Mouse (Mus musculus) forebrain, embryonic 15.5 days (tissue): ENCODE results near the gene Lgals4. TPM values are rescaled to one million over a fixed set of nuclear protein-coding genes. Genes with fewer than 3 reads are reported as not detected.
"Not testable (repeated sequence)": the region's sequence is repeated elsewhere in the genome, so short reads cannot be mapped to it uniquely, and the experiment has no call there.

ENCODE experiments used
- ATAC-seq: fragments of 200-750 bp; cut with Nextera tagmentation; replicated peaks from 2 replicates; pipeline ENCODE4 v1.8.0; 2017; ENCODE audit warnings: mild to moderate bottlenecking, moderate TSS enrichment, moderate library complexity
- H3K27ac ChIP-seq: fragments of 300-500 bp; sonication (generic); replicated peaks from 2 replicates; pipeline ENCODE4 v1.5.1; 2015; ENCODE audit warnings: mild to moderate bottlenecking, inconsistent platforms
- H3K27me3 ChIP-seq: fragments of 300-500 bp; sonication (generic); 2 replicates; pipeline ENCODE4 v1.6.1; 2015; ENCODE audit warnings: inconsistent platforms
- H3K36me3 ChIP-seq: fragments of 300-500 bp; sonication (generic); 2 replicates; pipeline ENCODE4 v1.6.1; 2015; ENCODE audit warnings: mild to moderate bottlenecking, inconsistent platforms
- H3K4me1 ChIP-seq: fragments of 300-500 bp; sonication (generic); 2 replicates; pipeline ENCODE4 v1.6.1; 2015; ENCODE audit warnings: inconsistent platforms
- H3K4me2 ChIP-seq: fragments of 300-500 bp; sonication (generic); replicated peaks from 2 replicates; pipeline ENCODE4 v1.6.1; 2015; ENCODE audit warnings: mild to moderate bottlenecking, inconsistent platforms
- H3K4me3 ChIP-seq: fragments of 300-500 bp; sonication (generic); 2 replicates; pipeline ENCODE4 v1.5.1; 2015; ENCODE audit warnings: mild to moderate bottlenecking, inconsistent platforms
- H3K9ac ChIP-seq: fragments of 300-500 bp; sonication (generic); replicated peaks from 2 replicates; pipeline ENCODE4 v1.6.1; 2015; ENCODE audit warnings: mild to moderate bottlenecking, inconsistent platforms
- H3K9me3 ChIP-seq: fragments of 300-500 bp; sonication (generic); 2 replicates; pipeline ENCODE4 v1.6.1; 2016; ENCODE audit warnings: inconsistent platforms
- WGBS: fragments of 180-500 bp; shearing (Covaris S2); methylation state at CpG from one replicate; pipeline ENCODE4 v1.1.7; 2015; ENCODE audit warnings: mixed read lengths; 5-methylcytosine and 5-hydroxymethylcytosine counted together
- polyA plus RNA-seq: library from polyadenylated mRNA; unstranded; fragments of >200 nt; fragmentation: Nextera tagmentation; extraction: Ambion mirVana; gene quantifications from 2 replicates; pipeline ENCODE4 v1.2.1, GENCODE M21; 2015

Lgals4 gene
- polyA plus RNA-seq, 1 experiment from 2014 or later, result 4.9 TPM

DNA sequence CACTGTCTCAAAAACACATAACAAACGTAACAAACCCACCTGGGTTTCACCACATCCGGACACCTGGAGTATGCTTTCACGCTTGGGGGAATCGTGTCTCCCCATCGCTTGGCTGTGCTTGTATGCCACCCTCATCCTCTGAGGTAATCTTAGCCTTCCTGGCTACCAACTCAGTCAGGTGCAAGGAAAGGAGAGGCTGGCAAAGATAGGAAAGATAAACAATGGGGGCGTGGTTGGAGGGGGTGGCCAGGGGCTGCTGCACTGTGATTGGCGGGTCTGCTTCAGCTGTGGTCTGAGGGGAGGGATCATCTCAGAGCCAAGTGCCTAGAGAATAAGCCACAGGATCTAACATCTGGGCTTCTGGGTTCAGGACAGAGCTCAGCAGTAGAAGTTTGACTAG, 46.0 kb downstream of the Lgals4 start:
- 75% methylated on average over 7 of the region's 7 CpGs for WGBS
- no peak for ATAC-seq
- Histone ChIP-seq H3K9ac (no peak overlapping the region), H3K36me3 (no peaks in the 10 kb centered on the region), H3K27ac (no peak overlapping the region), H3K4me2 (no peak overlapping the region), H3K4me1 (no peaks in the 10 kb centered on the region), H3K9me3 (no peaks in the 10 kb centered on the region), H3K27me3 (no peaks in the 10 kb centered on the region), H3K4me3 (no peak overlapping the region)

DNA sequence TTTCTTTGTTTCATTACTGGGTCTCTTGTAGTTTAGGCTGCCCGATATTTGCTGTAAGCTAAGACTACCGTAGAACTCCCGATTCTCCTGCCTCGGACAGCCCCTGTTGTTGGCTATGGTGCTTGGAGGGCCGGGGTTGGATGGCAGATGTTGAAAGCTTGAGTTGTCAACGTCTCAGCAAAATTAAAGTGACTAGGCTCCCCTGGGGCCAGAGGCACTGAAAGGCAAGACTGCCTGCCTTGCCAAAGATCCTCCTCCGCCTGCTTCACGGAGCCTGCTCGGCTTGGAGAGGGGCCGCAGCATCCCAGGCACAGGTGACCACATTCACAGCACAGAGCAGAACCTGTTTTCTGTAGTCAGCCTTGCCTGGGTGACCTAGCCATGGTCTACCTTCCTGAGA, 46.9 kb downstream of the Lgals4 start:
- no peaks in the 10 kb centered on the region for H3K4me1 ChIP-seq
- H3K27ac ChIP-seq, result no peak overlapping the region
- H3K27me3 ChIP-seq, result no peaks in the 10 kb centered on the region
- H3K9ac ChIP-seq, result no peak overlapping the region
- H3K36me3 ChIP-seq, result no peaks in the 10 kb centered on the region
- no peaks in the 10 kb centered on the region for H3K9me3 ChIP-seq
- no peak overlapping the region for H3K4me3 ChIP-seq
- WGBS, result 74% methylated on average over 10 of the region's 10 CpGs
- H3K4me2 ChIP-seq, result no peak overlapping the region
- ATAC-seq, result no peak

DNA sequence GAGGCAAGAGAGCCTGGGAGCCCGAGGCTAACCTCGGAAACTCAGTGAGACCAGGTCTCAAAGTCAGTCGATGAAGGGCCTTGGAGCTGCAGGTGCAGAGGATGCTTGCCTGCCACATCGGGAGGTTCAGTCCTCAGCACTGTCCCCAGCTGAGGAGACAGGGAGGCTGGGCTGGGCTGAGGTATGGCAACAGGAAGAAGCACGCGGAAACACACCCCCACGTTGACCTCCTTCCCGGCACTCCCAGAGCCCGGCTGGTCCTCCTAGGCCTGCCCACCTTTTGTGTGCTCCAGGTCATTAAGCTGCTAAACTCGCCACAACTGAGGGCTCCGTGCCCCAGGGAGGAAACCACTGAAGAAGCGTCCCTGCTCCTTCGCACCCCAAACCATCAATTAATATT, 47.5 kb downstream of the Lgals4 start, which contains the start of gene Capn12:
Gene Capn12, plus strand, starts transcription at position 224 of the 400 bp plus-strand sequence.
- Histone ChIP-seq H3K27me3 (no peaks in the 10 kb centered on the region), H3K36me3 (no peaks in the 10 kb centered on the region), H3K9ac (no peak within 1 kb of the TSS), H3K4me1 (no peaks in the 10 kb centered on the region), H3K27ac (no peak within 1 kb of the TSS), H3K4me2 (no peak within 1 kb of the TSS), H3K4me3 (no peak within 1 kb of the TSS), H3K9me3 (no peaks in the 10 kb centered on the region)
- no peak for ATAC-seq
- WGBS, result 35% methylated on average over 13 of the region's 13 CpGs

DNA sequence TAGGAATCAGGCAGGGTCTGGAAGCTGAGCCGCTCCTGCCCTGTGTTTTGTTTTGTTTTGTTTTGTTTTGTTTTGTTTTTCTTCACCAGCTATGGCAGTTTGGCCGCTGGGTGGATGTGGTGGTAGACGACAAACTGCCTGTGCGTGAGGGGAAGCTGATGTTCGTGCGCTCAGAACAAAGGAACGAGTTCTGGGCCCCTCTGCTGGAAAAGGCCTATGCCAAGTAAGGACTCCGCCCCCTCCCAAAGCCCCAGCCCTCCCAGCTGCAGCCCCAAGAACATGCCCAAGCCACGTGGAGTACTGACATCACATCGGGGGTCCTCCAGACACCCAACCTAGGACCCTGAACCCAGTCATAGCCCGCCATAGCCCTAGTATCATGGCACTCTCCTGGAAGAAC, 49.4 kb downstream of the Lgals4 start:
- no peak overlapping the region for H3K27ac ChIP-seq
- H3K9me3 ChIP-seq, result no peaks in the 10 kb centered on the region
- no peaks in the 10 kb centered on the region for H3K36me3 ChIP-seq
- H3K4me2 ChIP-seq, result no peak overlapping the region
- ATAC-seq, result no peak
- 75% methylated on average over 11 of the region's 11 CpGs for WGBS
- no peak overlapping the region for H3K4me3 ChIP-seq
- H3K4me1 ChIP-seq, result no peaks in the 10 kb centered on the region
- H3K27me3 ChIP-seq, result peaks cover 16% of the 10 kb centered on the region
- H3K9ac ChIP-seq, result no peak overlapping the region

DNA sequence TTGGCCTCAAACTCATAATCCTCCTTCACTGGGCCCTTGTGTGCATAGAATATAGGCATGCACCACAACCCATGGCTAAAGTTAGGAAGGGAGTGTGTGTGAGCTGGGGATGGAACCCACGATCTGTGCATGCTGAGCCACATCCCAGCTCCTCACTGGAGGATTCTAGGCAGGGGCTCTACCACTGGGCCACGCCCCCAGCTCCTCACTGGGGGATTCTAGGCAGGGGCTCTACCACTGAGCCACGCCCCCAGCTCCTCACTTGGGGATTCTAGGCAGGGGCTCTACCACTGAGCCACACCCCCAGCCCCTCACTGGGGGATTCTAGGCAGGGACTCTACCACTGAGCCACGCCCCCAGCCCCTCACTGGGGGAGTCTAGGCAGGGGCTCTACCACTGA, 50.0 kb downstream of the Lgals4 start:
- H3K36me3 ChIP-seq, ATAC-seq, H3K9me3 ChIP-seq, H3K9ac ChIP-seq, H3K4me2 ChIP-seq, H3K4me3 ChIP-seq, H3K4me1 ChIP-seq, H3K27ac ChIP-seq: not testable (repeated sequence)
- WGBS, result 94% methylated on average over 4 of the region's 4 CpGs
- peaks cover 23% of the 10 kb centered on the region for H3K27me3 ChIP-seq

DNA sequence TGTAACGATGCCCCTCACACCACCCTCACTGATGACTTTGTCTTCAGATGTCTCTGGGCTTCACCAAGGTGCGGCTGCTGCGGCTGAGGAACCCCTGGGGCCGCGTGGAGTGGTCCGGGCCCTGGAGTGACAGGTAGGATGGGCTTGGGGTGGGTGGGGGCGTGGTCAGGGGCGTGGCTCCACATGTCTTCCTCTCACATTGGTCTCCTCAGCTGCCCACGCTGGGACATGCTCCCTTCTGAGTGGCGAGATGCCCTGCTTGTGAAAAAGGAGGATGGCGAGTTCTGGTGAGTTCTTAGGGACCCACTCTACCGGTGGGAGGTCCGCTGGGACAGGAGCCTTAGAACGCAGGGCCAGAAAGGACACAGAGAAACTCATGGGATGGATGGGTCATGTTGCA, 52.8 kb downstream of the Lgals4 start:
- H3K9me3 ChIP-seq, result no peaks in the 10 kb centered on the region
- H3K9ac ChIP-seq, result no peak overlapping the region
- no peak overlapping the region for H3K4me2 ChIP-seq
- 21% methylated on average over 14 of the region's 14 CpGs for WGBS
- no peak overlapping the region for H3K27ac ChIP-seq
- H3K4me3 ChIP-seq, result no peak overlapping the region
- H3K36me3 ChIP-seq, result peaks cover 2% of the 10 kb centered on the region; the same call in 1 of the 2 replicates
- H3K4me1 ChIP-seq, result peaks cover 10% of the 10 kb centered on the region
- ATAC-seq, result no peak
- H3K27me3 ChIP-seq, result peaks cover 31% of the 10 kb centered on the region

DNA sequence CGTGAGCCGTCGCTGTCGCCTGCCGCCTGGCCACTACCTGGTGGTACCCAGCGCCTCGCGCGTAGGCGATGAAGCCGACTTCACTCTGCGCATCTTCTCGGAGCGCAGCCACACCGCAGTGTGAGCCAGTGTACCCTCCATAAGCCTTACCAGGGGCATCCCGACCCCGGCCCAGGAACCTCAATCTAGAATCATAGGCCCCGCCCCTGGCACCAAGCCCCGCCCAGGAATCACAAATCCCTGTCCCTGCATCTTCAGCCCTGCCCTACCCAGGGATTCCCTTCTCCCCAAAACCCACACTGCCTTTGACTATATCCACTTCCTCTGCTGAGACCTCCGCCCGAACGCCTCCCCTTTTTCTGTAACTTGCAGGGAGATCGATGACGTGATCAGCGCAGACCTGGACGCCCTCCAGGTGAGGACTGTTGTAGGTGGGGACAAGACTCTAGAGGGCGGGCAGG, 55.1 kb downstream of the Lgals4 start:
- Histone ChIP-seq H3K9me3 (no peaks in the 10 kb centered on the region), H3K27ac (no peak overlapping the region), H3K4me2 (peak overlapping the region; percentile 55), H3K27me3 (peaks cover 31% of the 10 kb centered on the region), H3K9ac (peak overlapping the region; percentile 28; the same call in 1 of the 2 replicates), H3K4me1 (peaks cover 10% of the 10 kb centered on the region), H3K4me3 (peak overlapping the region; percentile 41), H3K36me3 (peaks cover 19% of the 10 kb centered on the region)
- peak; percentile 50 for ATAC-seq
- WGBS, result 2% methylated on average over 27 of the region's 27 CpGs

Other genes with a start within 250 kb of the Lgals4 start
- gene Samd4b, start 235.7 kb upstream of the Lgals4 start, polyA plus RNA-seq, result 24.3 and 25.7 TPM in 2 replicates
- 28.9 and 30.0 TPM in 2 replicates for gene Pak4, start 235.7 kb upstream of the Lgals4 start, polyA plus RNA-seq
- gene Acp7, start 202.5 kb upstream of the Lgals4 start, polyA plus RNA-seq, result not detected in 2 replicates
- 6.3 TPM in 2 replicates for gene Fbxo27, start 141.0 kb upstream of the Lgals4 start, polyA plus RNA-seq
- 3.3 and 3.8 TPM in 2 replicates for gene Fbxo17, start 117.0 kb upstream of the Lgals4 start, polyA plus RNA-seq
- 109 and 113 TPM in 2 replicates for gene Mrps12, start 92.0 kb upstream of the Lgals4 start, polyA plus RNA-seq
- gene Sars2, start 91.9 kb upstream of the Lgals4 start, polyA plus RNA-seq, result 18.5 and 18.6 TPM in 2 replicates
- 0.27 TPM in 1 of 2 replicates, not detected in the other for gene Ccer2, start 77.7 kb upstream of the Lgals4 start, polyA plus RNA-seq
- gene Sirt2, start 67.1 kb upstream of the Lgals4 start, polyA plus RNA-seq, result 105 and 109 TPM in 2 replicates
- gene Nfkbib, start 66.3 kb upstream of the Lgals4 start, polyA plus RNA-seq, result 59.0 and 62.0 TPM in 2 replicates
- 1.8 and 2.5 TPM in 2 replicates for gene Rinl, start 44.9 kb upstream of the Lgals4 start, polyA plus RNA-seq
- 231 and 243 TPM in 2 replicates for gene Hnrnpl, start 25.3 kb upstream of the Lgals4 start, polyA plus RNA-seq
- gene Ech1, start 8.6 kb upstream of the Lgals4 start, polyA plus RNA-seq, result 85.2 and 86.5 TPM in 2 replicates
- 2.6 and 3.5 TPM in 2 replicates for gene Lgals7, start 30.0 kb downstream of the Lgals4 start, polyA plus RNA-seq
- 0.57 and 0.80 TPM in 2 replicates for gene Capn12, start 47.6 kb downstream of the Lgals4 start, polyA plus RNA-seq
- gene Actn4, start 128.5 kb downstream of the Lgals4 start, polyA plus RNA-seq, result 134 TPM in 2 replicates
- gene Eif3k, start 148.0 kb downstream of the Lgals4 start, polyA plus RNA-seq, result 303 and 307 TPM in 2 replicates
- 5.5 and 7.7 TPM in 2 replicates for gene Map4k1, start 148.2 kb downstream of the Lgals4 start, polyA plus RNA-seq